Mouse (Mus musculus): Measurements from ENCODE around the gene R3hdm1.

DNA sequence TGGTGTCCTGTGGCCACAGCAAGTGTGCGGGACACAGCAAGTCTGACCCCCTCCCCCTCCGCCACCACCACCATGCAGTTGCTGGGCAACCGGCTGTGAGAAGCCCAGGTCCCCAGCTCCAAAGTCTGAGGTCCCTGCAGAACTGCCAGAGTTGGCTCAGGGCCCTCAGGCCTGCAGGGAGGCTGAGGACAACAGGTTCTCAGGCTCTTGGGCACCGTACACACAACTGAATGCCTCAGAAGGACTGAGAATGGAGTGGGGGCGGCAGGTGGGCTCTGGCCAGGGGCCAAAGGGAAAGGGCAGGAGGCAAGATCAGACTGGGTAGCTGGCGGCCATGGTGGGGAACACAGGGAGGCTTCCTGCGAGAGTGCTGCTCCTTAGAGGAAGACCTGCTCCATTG is 20.3 kb upstream of the R3hdm1 start:
- TF ChIP-seq CTCF (IDR thresholded peaks at IDR 0.05; ENCODE audit: extremely low read depth, insufficient read depth, insufficient read length, insufficient replicate concordance) (no peak), POLR2A (IDR thresholded peaks at IDR 0.05; ENCODE audit: low read depth, low read length) (no peak)
